Mouse (Mus musculus) cerebellum, adult 18-20 months (tissue): ENCODE measurements at regions not wholly inside any gene's neighbourhood (a gene's known extent, or its start where the extent isn't known, plus 50 kb on each side); places are given as distances from the start of the nearest gene placed in this dataset.
"Not testable (repeated sequence)": the region's sequence is repeated elsewhere in the genome, so short reads cannot be mapped to it uniquely, and the experiment has no call there.

Experiments used
- DNase-seq, 2 experiments: peaks; one replicate each; pipeline ENCODE4 v3.0.0; 2021

GRCm38 (mm10) chr5:59831836-59832235, 1976.8 kb upstream of the G6pd2 start:
- peak in 1 of 2 experiments; percentile 15 for DNase-seq

GRCm38 (mm10) chr5:59845745-59846144, 1962.9 kb upstream of the G6pd2 start:
- DNase-seq = no peak

GRCm38 (mm10) chr5:59847643-59848042, 1961.0 kb upstream of the G6pd2 start:
- no peak for DNase-seq

- no peak for DNase-seq
These were observed 1914.5 kb upstream of the G6pd2 start for GRCm38 (mm10) chr5:59893952-59894724.

- no peak for DNase-seq
These were observed 1886.7 kb upstream of the G6pd2 start for GRCm38 (mm10) chr5:59921910-59922309.

GRCm38 (mm10) chr5:59940861-59941260, 1867.8 kb upstream of the G6pd2 start:
- no peak for DNase-seq

- DNase-seq = no peak
These were observed 1862.9 kb upstream of the G6pd2 start for GRCm38 (mm10) chr5:59945761-59946160.

GRCm38 (mm10) chr5:59947831-59948568, 1860.6 kb upstream of the G6pd2 start:
- no peak for DNase-seq

GRCm38 (mm10) chr5:59956240-59956639, 1852.4 kb upstream of the G6pd2 start:
- DNase-seq = not testable (repeated sequence)

- peak in 1 of 2 experiments; percentile 4 for DNase-seq
These were observed 1811.9 kb upstream of the G6pd2 start for GRCm38 (mm10) chr5:59996698-59997097.

GRCm38 (mm10) chr5:60042603-60043175, 1765.9 kb upstream of the G6pd2 start:
- DNase-seq = not testable (repeated sequence)

- no peak for DNase-seq
These were observed 1759.6 kb upstream of the G6pd2 start for GRCm38 (mm10) chr5:60049053-60049452.

GRCm38 (mm10) chr5:60061178-60061577, 1747.4 kb upstream of the G6pd2 start:
- no peak for DNase-seq
